Mouse (Mus musculus) liver (tissue): Measurements from ENCODE around the gene Cacna1s.

ENCODE experiments used
- DNase-seq: peaks from one replicate; pipeline ENCODE4 v3.0.0-alpha.2; 2020; ENCODE audit warnings: mixed read lengths

Cacna1s gene

DNA sequence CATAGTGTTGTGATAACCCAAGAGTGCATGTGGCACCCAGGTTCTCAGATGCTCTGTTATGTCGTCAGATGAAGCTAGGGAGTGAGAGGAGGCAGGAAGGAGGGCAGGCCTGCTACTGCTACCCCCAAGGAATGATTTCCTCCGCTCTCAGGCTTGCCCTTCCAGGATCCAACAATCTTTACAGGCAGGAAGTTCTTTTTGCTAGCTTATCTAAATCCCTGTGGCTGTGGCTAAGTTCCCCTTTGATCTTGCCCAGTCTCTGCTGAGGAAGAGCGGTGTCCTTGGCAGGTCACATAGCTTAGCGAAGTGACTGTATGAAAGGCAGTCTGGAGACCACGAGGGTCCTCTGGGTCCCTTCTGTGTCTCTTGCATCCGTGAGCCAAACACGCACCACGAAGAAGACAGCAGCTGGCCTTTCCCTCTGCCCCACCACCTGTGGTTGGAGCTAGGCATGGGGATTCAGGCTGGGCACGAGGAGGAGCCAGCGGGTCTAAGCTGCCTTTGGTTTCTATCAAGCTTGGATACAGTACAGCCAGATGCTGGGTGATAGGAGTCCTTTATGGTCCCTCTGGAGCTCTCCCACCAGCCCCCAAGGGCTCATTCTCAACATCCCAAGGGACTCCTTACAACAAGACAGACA is 85.8 kb downstream of the Cacna1s start:
- no peak for DNase-seq

- peak; percentile 93 for DNase-seq
These were observed 87.6 kb downstream of the Cacna1s start for GRCm38 (mm10) chr1:136139990-136140640.

GRCm38 (mm10) chr1:136141176-136141950 is 88.8 kb downstream of the Cacna1s start:
- DNase-seq, result peak; percentile 33

GRCm38 (mm10) chr1:136142336-136142735 is 89.8 kb downstream of the Cacna1s start:
- DNase-seq, result no peak

DNA sequence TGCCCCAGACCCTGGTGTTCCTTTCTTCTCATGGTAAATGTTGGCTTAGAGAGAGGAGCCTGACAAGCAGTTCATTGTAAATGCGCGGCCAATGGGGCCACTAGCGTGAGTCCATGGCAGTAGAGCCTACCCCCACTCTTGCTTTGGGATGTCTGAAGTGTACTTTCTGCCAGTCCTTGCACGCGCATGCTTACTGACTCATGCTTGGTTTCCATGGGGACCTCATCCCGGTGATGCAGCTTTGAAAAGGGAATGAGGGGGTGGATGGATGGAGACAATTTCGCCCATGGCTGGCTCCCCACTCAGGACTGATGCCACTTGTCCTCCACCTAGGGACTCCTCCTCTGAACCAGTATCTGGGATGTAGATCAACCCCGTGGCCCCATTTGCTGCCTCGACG is 91.0 kb downstream of the Cacna1s start:
- no peak for DNase-seq

- no peak for DNase-seq
These were observed 97.2 kb downstream of the Cacna1s start for GRCm38 (mm10) chr1:136149702-136150101.

DNA sequence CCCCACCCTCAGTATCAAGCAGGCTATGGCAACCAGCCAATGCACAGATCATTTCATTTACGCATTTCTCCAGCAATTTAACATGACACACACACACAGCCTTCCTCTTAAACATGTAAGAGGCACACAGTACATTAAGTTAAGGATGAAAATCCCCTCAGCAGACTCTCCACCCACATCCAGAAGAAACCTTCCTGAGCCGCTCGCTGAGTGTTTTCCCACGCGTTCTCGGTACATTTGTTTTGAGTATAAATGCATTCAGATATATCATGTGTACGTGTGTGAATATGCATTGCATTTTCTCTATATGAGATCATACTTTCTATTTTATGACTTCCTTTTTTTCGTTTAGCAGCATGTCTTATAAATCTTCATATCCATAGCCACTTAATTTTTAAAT is 98.8 kb downstream of the Cacna1s start:
- no peak for DNase-seq

DNA sequence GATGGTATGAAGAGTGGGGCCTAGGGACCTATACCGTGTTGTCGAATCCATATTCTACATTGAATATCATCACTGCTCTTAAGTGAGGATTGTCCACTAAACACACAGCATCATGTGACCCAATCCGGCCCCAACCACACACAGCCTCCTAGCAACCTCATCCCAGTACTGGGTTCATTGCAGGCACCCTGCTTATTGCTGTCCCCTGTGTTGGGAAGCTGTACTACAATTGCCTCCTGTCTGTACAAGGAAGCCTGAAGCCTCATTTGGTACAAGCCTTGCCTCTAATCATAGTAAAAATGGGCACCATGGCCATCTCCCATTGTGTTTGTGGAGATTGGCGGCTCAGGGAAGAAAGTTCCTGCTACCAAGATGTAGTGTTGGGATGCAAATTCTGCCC is 103.8 kb downstream of the Cacna1s start:
- DNase-seq, result no peak

DNA sequence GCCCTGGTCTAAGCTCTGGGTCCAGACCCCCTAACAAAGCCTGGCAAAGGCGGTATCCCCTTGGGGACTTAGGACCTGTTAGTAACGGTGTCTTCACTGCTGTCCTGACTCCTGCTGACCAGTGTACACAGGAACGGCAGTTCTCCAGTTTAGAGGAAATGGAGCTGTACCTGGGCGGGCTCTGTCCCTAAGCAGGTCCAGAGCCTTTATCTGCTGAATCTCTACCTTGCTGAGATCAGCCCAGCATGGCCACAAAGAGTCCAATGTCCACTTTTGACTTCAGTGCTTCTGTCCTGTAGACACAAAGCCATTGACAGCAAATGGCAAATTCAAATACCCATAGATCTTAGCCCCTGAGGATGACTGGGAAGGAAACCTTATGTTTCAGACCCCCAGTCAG is 104.4 kb downstream of the Cacna1s start:
- no peak for DNase-seq

DNA sequence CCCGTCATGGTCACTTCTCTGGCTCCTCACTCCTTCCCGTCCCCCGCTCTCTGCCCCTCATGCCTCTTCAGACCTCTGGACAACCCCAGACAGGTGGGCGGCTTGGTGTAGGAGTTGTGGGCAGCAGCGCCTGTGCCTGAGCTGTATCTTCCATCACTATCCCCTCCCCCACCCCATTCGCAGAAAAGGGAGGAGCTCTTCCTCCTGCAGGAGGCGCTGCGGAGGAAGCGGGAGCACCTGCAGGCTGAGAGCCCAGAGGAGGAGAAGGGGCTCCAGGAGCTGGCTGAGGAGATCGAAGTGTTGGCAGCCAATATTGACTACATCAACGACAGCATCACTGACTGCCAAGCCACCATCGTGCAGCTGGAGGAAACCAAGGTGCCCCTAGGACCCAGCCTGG is 107.3 kb downstream of the Cacna1s start:
- DNase-seq, result no peak

DNA sequence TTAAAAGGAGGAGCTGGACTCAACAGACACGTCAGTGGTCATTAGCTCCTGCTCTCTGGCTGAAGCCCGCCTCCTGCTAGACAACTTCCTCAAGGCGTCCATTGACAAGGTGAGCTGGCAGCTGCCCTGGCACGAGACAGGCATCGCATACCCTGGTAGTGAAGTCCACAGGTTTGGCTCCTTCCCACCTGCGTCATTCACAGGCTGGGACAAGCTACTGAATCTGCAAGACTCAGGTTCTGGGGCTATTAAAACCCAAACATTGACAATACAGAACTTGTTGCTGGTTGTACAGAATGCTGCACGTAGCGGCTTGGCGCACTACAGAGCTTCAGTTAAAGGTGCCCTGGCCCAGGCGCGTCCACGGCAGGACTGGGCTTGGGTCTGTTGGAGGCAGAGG is 107.7 kb downstream of the Cacna1s start:
- DNase-seq, result no peak

DNA sequence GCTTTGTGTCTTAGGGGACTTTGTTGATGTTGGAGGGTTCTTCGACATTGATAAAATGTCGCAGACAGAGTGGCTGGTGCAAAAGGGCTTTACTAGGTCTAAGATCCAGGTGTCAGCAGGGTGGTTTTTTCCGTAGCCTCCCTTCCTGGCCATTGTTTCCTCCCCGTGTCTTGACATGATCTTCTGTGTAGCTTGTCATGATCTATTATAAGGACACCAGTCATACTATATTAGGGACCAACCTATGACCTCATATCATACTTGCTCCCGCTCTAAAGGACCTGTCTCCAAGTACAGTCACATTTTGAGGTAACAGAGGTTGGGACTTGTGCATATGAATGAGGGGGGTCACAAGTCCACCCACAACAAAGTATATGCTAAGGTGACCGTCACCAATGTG is 108.4 kb downstream of the Cacna1s start:
- no peak for DNase-seq

GRCm38 (mm10) chr1:136161333-136161921 is 108.9 kb downstream of the Cacna1s start:
- no peak for DNase-seq

GRCm38 (mm10) chr1:136165436-136165835 is 112.9 kb downstream of the Cacna1s start:
- DNase-seq, result no peak

DNA sequence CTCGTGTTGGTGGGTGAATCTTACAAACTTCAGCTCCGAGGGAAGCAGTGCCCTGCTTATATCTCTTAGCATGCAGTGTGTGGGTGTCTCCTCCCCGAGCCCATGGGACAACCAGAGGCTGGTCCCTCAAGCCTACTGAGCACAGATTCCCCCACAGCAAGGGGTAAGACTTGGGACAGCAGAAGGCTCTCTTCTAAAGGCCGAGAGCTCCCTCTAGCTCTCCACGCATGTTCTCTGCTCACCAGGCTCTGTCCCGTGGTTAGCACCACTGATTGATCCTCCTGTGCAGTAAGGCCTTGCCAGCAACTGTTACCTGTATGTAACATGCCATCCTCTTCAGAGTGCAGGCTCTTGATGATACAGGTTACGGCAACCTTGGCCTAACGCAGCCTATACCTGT is 115.1 kb downstream of the Cacna1s start:
- DNase-seq, result no peak
